Mouse (Mus musculus) lung, embryonic 16.5 days (tissue): ENCODE measurements around the gene Aar2. TPM values are rescaled to one million over a fixed set of nuclear protein-coding genes. Genes with fewer than 3 reads are reported as not detected.
A peak's percentile ranks its signal among the peaks of the same experiment; 100 is the strongest.

Source experiments
- ATAC-seq: fragments of 200-750 bp; cut with Nextera tagmentation; 2 replicates; pipeline ENCODE4 v1.8.0; 2017; ENCODE audit warnings: low read depth, mild to moderate bottlenecking, moderate library complexity
- H3K27ac ChIP-seq: fragments of 300-500 bp; sonication (generic); 2 replicates; pipeline ENCODE4 v1.5.1; 2014; ENCODE audit warnings: mild to moderate bottlenecking, control low read depth, low read length
- H3K27me3 ChIP-seq: fragments of 300-500 bp; sonication (generic); 2 replicates; pipeline ENCODE4 v1.6.1; 2014; ENCODE audit warnings: low read depth, low read length, mixed read lengths; ENCODE audit not compliant: control insufficient read depth, insufficient read depth
- H3K36me3 ChIP-seq: fragments of 300-500 bp; sonication (generic); 2 replicates; pipeline ENCODE4 v1.6.1; 2014; ENCODE audit warnings: low read length; ENCODE audit not compliant: control insufficient read depth, insufficient read depth
- H3K4me1 ChIP-seq: fragments of 300-500 bp; sonication (generic); replicated peaks from 2 replicates; pipeline ENCODE4 v1.6.1; 2014; ENCODE audit warnings: low read length, mixed read lengths; ENCODE audit not compliant: control insufficient read depth, insufficient read depth
- H3K4me2 ChIP-seq: fragments of 300-500 bp; sonication (generic); 2 replicates; pipeline ENCODE4 v1.6.1; 2014; ENCODE audit warnings: low read depth, low read length, control low read depth
- H3K4me3 ChIP-seq: fragments of 300-500 bp; sonication (generic); 2 replicates; pipeline ENCODE4 v1.5.1; 2014; ENCODE audit warnings: mild to moderate bottlenecking, low read length, control low read depth
- H3K9ac ChIP-seq: fragments of 300-500 bp; sonication (generic); 2 replicates; pipeline ENCODE4 v1.6.1; 2014; ENCODE audit warnings: low read length, control low read depth
- H3K9me3 ChIP-seq: fragments of 300-500 bp; sonication (generic); 2 replicates; pipeline ENCODE4 v1.6.1; 2016; ENCODE audit warnings: low read length; ENCODE audit not compliant: control insufficient read depth
- WGBS: fragments of 180-500 bp; shearing (Covaris S2); extraction: QIAGEN DNeasy Blood & Tissue Kit; methylation state at CpG from one replicate; pipeline ENCODE4 v1.1.7; 2014; 5-methylcytosine and 5-hydroxymethylcytosine counted together
- polyA plus RNA-seq: library from polyadenylated mRNA; unstranded; fragments of >200 nt; fragmentation: Nextera tagmentation; extraction: Ambion mirVana; gene quantifications from 2 replicates; pipeline ENCODE4 v1.2.1, GENCODE M21; 2015

The Aar2 gene
- polyA plus RNA-seq, 1 experiment from 2014 or later: 31.0 TPM

- Histone ChIP-seq H3K4me2 (no peak overlapping the region), H3K9me3 (no peaks in the 10 kb centered on the region), H3K27ac (no peak overlapping the region), H3K9ac (no peak overlapping the region), H3K36me3 (no peaks in the 10 kb centered on the region), H3K27me3 (no peaks in the 10 kb centered on the region; the same call in 1 of the 2 replicates), H3K4me3 (no peak overlapping the region), H3K4me1 (no peaks in the 10 kb centered on the region)
- no peak for ATAC-seq
- WGBS: 45% methylated on average over 10 of the region's 10 CpGs
Observed at GRCm38 (mm10) chr2:156581244-156581643, 33.9 kb downstream of the Aar2 start.

- H3K36me3 ChIP-seq: no peaks in the 10 kb centered on the region
- WGBS: 68% methylated on average over 10 of the region's 10 CpGs
- no peak overlapping the region for H3K4me3 ChIP-seq
- H3K27ac ChIP-seq: no peak overlapping the region
- no peaks in the 10 kb centered on the region for H3K4me1 ChIP-seq
- H3K9ac ChIP-seq: no peak overlapping the region
- H3K9me3 ChIP-seq: no peaks in the 10 kb centered on the region
- H3K27me3 ChIP-seq: no peaks in the 10 kb centered on the region; the same call in 1 of the 2 replicates
- no peak overlapping the region for H3K4me2 ChIP-seq
- no peak for ATAC-seq
Observed at GRCm38 (mm10) chr2:156582887-156583286, 35.5 kb downstream of the Aar2 start.

GRCm38 (mm10) chr2:156584154-156584796 is 36.9 kb downstream of the Aar2 start:
- H3K27ac ChIP-seq: no peak overlapping the region
- no peak overlapping the region for H3K4me2 ChIP-seq
- H3K9me3 ChIP-seq: no peaks in the 10 kb centered on the region
- no peaks in the 10 kb centered on the region for H3K4me1 ChIP-seq
- WGBS: 53% methylated on average over 11 of the region's 11 CpGs
- H3K9ac ChIP-seq: no peak overlapping the region
- no peak overlapping the region for H3K4me3 ChIP-seq
- no peaks in the 10 kb centered on the region for H3K36me3 ChIP-seq
- ATAC-seq: peak; percentile 28; the same call in 1 of the 2 replicates
- no peaks in the 10 kb centered on the region; the same call in 1 of the 2 replicates for H3K27me3 ChIP-seq

GRCm38 (mm10) chr2:156584797-156585471 is 37.5 kb downstream of the Aar2 start:
- Histone ChIP-seq H3K36me3 (no peaks in the 10 kb centered on the region), H3K9me3 (no peaks in the 10 kb centered on the region), H3K4me2 (no peak overlapping the region), H3K27ac (no peak overlapping the region), H3K4me3 (no peak overlapping the region), H3K4me1 (no peaks in the 10 kb centered on the region), H3K9ac (no peak overlapping the region), H3K27me3 (no peaks in the 10 kb centered on the region; the same call in 1 of the 2 replicates)
- peak; percentile 34; the same call in 1 of the 2 replicates for ATAC-seq
- 45% methylated on average over 14 of the region's 14 CpGs for WGBS

- H3K4me2 ChIP-seq: no peak overlapping the region
- no peaks in the 10 kb centered on the region for H3K36me3 ChIP-seq
- WGBS: 89% methylated on average over 9 of the region's 9 CpGs
- H3K4me1 ChIP-seq: no peaks in the 10 kb centered on the region
- no peak overlapping the region for H3K27ac ChIP-seq
- no peaks in the 10 kb centered on the region for H3K9me3 ChIP-seq
- no peaks in the 10 kb centered on the region for H3K27me3 ChIP-seq
- no peak for ATAC-seq
- no peak overlapping the region for H3K4me3 ChIP-seq
- no peak overlapping the region for H3K9ac ChIP-seq
Observed at GRCm38 (mm10) chr2:156589481-156589880, 42.1 kb downstream of the Aar2 start.

GRCm38 (mm10) chr2:156594987-156595490 is 47.7 kb downstream of the Aar2 start:
- H3K4me3 ChIP-seq: no peak overlapping the region
- H3K9me3 ChIP-seq: no peaks in the 10 kb centered on the region
- no peak overlapping the region for H3K4me2 ChIP-seq
- H3K4me1 ChIP-seq: no peaks in the 10 kb centered on the region
- WGBS: 57% methylated on average over 15 of the region's 15 CpGs
- ATAC-seq: no peak
- H3K27ac ChIP-seq: no peak overlapping the region
- H3K27me3 ChIP-seq: no peaks in the 10 kb centered on the region
- H3K9ac ChIP-seq: no peak overlapping the region
- H3K36me3 ChIP-seq: no peaks in the 10 kb centered on the region

GRCm38 (mm10) chr2:156602581-156602980 is 55.2 kb downstream of the Aar2 start:
- H3K27me3 ChIP-seq: no peaks in the 10 kb centered on the region
- H3K4me1 ChIP-seq: no peaks in the 10 kb centered on the region
- 67% methylated on average over 7 of the region's 7 CpGs for WGBS
- no peaks in the 10 kb centered on the region for H3K9me3 ChIP-seq
- no peak for ATAC-seq
- H3K36me3 ChIP-seq: no peaks in the 10 kb centered on the region
- no peak overlapping the region for H3K9ac ChIP-seq
- no peak overlapping the region for H3K4me2 ChIP-seq
- no peak overlapping the region for H3K27ac ChIP-seq
- H3K4me3 ChIP-seq: no peak overlapping the region

GRCm38 (mm10) chr2:156603671-156604070 is 56.3 kb downstream of the Aar2 start:
- no peaks in the 10 kb centered on the region for H3K36me3 ChIP-seq
- peaks cover 3% of the 10 kb centered on the region; the same call in 1 of the 2 replicates for H3K27me3 ChIP-seq
- H3K27ac ChIP-seq: no peak overlapping the region
- no peaks in the 10 kb centered on the region for H3K9me3 ChIP-seq
- no peak overlapping the region for H3K9ac ChIP-seq
- no peak overlapping the region for H3K4me3 ChIP-seq
- 77% methylated on average over 9 of the region's 9 CpGs for WGBS
- no peak overlapping the region for H3K4me2 ChIP-seq
- ATAC-seq: no peak
- H3K4me1 ChIP-seq: no peaks in the 10 kb centered on the region

- ATAC-seq: no peak
- no peak overlapping the region for H3K9ac ChIP-seq
- H3K27me3 ChIP-seq: peaks cover 5% of the 10 kb centered on the region
- H3K4me1 ChIP-seq: no peaks in the 10 kb centered on the region
- 43% methylated on average over 3 of the region's 3 CpGs for WGBS
- H3K27ac ChIP-seq: no peak overlapping the region
- H3K9me3 ChIP-seq: no peaks in the 10 kb centered on the region
- H3K4me3 ChIP-seq: no peak overlapping the region
- H3K36me3 ChIP-seq: no peaks in the 10 kb centered on the region
- H3K4me2 ChIP-seq: no peak overlapping the region
Observed at GRCm38 (mm10) chr2:156605144-156605543, 57.8 kb downstream of the Aar2 start.
